Mouse (Mus musculus) heart, postnatal 0 days (tissue): ENCODE measurements around the gene Rgs11. TPM values are rescaled to one million over a fixed set of nuclear protein-coding genes. Genes with fewer than 3 reads are reported as not detected.
A peak's percentile ranks its signal among the peaks of the same experiment; 100 is the strongest.

ENCODE experiments used
- ATAC-seq: fragments of 200-750 bp; cut with Nextera tagmentation; 2 replicates; pipeline ENCODE4 v1.8.0; 2017; ENCODE audit warnings: low read depth, moderate number of reproducible peaks, moderate library complexity; ENCODE audit not compliant: insufficient read depth
- DNase-seq: peaks from one replicate; pipeline ENCODE4 v3.0.0-alpha.2; 2016; ENCODE audit warnings: low spot score
- H3K27ac ChIP-seq: fragments of 300-500 bp; sonication (generic); 2 replicates; pipeline ENCODE4 v1.5.1; 2014; ENCODE audit warnings: low read depth, mild to moderate bottlenecking
- H3K27me3 ChIP-seq: fragments of 300-500 bp; sonication (generic); 2 replicates; pipeline ENCODE4 v1.6.1; 2014; ENCODE audit warnings: low read length, mixed read lengths; ENCODE audit not compliant: control insufficient read depth, insufficient read depth
- H3K36me3 ChIP-seq: fragments of 300-500 bp; sonication (generic); replicated peaks from 2 replicates; pipeline ENCODE4 v1.6.1; 2014; ENCODE audit warnings: low read length, mixed read lengths; ENCODE audit not compliant: control insufficient read depth, insufficient read depth
- H3K4me1 ChIP-seq: fragments of 300-500 bp; sonication (generic); 2 replicates; pipeline ENCODE4 v1.6.1; 2014; ENCODE audit warnings: antibody characterized with exemption; ENCODE audit not compliant: control insufficient read depth, insufficient read depth
- H3K4me2 ChIP-seq: fragments of 300-500 bp; sonication (generic); 2 replicates; pipeline ENCODE4 v1.6.1; 2014; ENCODE audit warnings: low read depth, mild to moderate bottlenecking, low read length, moderate library complexity
- H3K4me3 ChIP-seq: fragments of 300-500 bp; sonication (generic); 2 replicates; pipeline ENCODE4 v1.5.1; 2014; ENCODE audit warnings: low read depth, low read length
- H3K9ac ChIP-seq: fragments of 300-500 bp; sonication (generic); replicated peaks from 2 replicates; pipeline ENCODE4 v1.6.1; 2014; ENCODE audit warnings: low read depth, low read length, mixed read lengths
- H3K9me3 ChIP-seq: fragments of 300-500 bp; sonication (generic); replicated peaks from 2 replicates; pipeline ENCODE4 v1.6.1; 2016; ENCODE audit warnings: low read length; ENCODE audit not compliant: control insufficient read depth
- CTCF ChIP-seq: IDR thresholded peaks from 2 replicates; pipeline ENCODE4 v1.5.1; 2016; ENCODE audit warnings: antibody characterized with exemption, control low read depth, low read depth
- EP300 ChIP-seq: IDR thresholded peaks from 2 replicates; pipeline ENCODE4 v1.6.1; 2016; ENCODE audit warnings: antibody characterized with exemption, low read depth
- WGBS: fragments of 180-500 bp; shearing (Covaris S2); extraction: QIAGEN DNeasy Blood & Tissue Kit; methylation state at CpG from one replicate; pipeline ENCODE4 v1.1.7; 2014; 5-methylcytosine and 5-hydroxymethylcytosine counted together
- polyA plus RNA-seq: library from polyadenylated mRNA; unstranded; fragments of >200 nt; fragmentation: Nextera tagmentation; extraction: Ambion mirVana; gene quantifications from 2 replicates; pipeline ENCODE4 v1.2.1, GENCODE M21; 2015
- total RNA-seq: library from RNA; depleted of rRNA; stranded (reverse); fragments of >200 nt; gene quantifications from 2 replicates; pipeline ENCODE4 v1.2.3, GENCODE M21; 2014; ENCODE audit warnings: low replicate concordance

Rgs11 gene
- total and polyA plus RNA-seq, 2 experiments from 2014 or later = 1.5 to 6.4 TPM

DNA sequence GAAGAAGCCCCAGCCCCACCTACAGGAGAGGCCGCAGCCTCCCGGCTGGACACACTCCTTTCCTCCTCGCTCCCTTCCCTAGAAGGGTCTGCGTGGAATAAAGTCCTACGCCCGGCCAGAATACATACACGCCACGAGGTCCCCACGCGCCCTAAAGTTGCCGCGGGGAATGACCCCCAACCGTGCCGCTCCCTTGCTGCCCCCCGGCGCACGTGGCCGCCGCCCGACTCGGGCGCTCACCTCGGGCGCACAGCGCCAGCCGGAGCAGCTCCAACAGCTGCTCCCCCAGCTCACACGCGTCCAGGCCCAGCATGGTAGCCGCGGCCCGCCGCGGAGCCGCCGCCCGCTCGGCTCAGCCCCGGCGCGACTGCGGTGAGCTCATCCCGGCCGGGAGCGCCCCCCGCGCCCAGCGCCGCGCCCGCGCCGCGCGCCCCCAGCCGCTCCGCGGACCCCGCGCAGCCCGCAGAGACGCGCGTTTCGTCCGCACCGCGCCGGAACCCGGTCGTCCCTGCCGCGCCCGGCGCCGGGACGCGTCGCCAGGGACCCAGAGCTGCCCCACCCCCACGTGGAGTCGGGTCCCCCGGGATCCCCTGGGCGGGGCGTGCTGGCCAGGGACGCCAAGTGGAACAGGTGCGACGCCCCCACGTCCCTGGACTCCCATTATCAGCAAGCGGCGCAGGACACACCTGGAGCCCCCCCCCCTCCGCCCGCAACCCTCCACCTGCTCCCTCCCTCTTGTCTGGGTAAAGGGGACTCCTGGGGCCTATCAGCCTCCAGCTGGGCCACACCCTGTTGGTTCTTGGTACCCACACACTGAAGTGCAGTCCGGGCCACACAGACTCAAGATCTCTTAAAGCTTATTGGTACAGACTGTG is 1.7 kb upstream of the Rgs11 start:
- no peak for DNase-seq
- Histone ChIP-seq H3K4me3 (peak overlapping the region; percentile 46), H3K27me3 (peaks cover 50% of the 10 kb centered on the region), H3K9ac (peak overlapping the region; percentile 52), H3K4me1 (peaks cover 14% of the 10 kb centered on the region), H3K9me3 (no peaks in the 10 kb centered on the region), H3K27ac (no peak overlapping the region), H3K36me3 (peaks cover 3% of the 10 kb centered on the region; the same call in 1 of the 2 replicates), H3K4me2 (peak overlapping the region; percentile 76)
- peak; percentile 27; the same call in 1 of the 2 replicates for ATAC-seq
- TF ChIP-seq EP300 = no peak
- no peak for TF ChIP-seq CTCF
- WGBS = under 1% methylated on average over 83 of the region's 92 CpGs

DNA sequence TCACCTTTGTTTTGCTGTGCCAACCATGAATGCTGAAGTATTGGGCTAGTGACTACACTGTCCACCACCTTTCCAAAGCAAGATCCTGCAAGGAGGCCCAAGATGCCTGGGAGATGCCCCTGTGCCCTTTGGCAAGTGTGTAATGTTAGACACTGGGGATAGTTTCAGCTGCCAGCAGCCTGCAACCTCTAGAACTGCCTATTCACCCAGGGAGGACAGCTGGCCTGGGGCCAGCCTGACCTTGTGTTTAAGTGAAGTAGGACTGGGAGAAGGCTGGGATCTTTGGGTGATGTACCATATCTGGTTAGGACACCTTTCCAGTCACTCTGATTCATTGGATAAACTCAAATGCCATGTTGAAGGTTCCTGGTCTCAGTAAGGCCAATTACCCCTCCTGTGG is 753 bp upstream of the Rgs11 start:
- Histone ChIP-seq H3K36me3 (no peaks in the 10 kb centered on the region; the same call in 1 of the 2 replicates), H3K4me1 (peaks cover 14% of the 10 kb centered on the region), H3K27me3 (peaks cover 50% of the 10 kb centered on the region), H3K27ac (no peak overlapping the region), H3K9ac (no peak overlapping the region), H3K9me3 (no peaks in the 10 kb centered on the region), H3K4me2 (no peak overlapping the region), H3K4me3 (no peak overlapping the region)
- DNase-seq (no peak), ATAC-seq (no peak)
- no peak for TF ChIP-seq CTCF

DNA sequence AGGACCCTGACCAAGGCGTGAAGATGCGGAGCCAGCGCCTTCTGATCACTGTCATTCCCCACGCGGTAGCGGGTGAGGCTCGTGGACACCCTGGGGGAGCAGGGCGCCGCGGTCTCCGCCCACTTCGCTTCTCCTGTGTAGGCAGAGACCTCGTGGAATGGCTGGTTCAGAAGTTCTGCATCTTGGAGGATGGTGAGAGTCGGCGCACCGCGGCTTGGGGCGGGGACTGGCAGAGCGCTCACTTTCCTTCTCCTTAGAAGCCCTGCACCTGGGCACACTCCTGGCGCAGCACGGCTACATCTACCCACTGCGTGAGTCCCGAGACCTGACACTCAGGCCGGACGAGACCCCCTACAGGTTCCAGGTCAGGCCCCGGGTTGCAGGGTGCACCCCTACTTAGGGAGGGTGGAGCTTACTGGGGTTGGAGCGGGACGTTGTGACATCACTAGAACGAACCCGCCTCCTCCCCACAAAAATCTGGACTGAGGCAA is 615 bp downstream of the Rgs11 start:
- Histone ChIP-seq H3K36me3 (no peaks in the 10 kb centered on the region), H3K27me3 (peaks cover 50% of the 10 kb centered on the region), H3K4me1 (peaks cover 14% of the 10 kb centered on the region), H3K9me3 (no peaks in the 10 kb centered on the region), H3K9ac (no peak overlapping the region), H3K27ac (no peak overlapping the region), H3K4me3 (peak overlapping the region; percentile 50), H3K4me2 (peak overlapping the region; percentile 87)
- no peak for TF ChIP-seq CTCF
- no peak for TF ChIP-seq EP300
- no peak for ATAC-seq
- no peak for DNase-seq
- 1% methylated on average over 30 of the region's 30 CpGs for WGBS

DNA sequence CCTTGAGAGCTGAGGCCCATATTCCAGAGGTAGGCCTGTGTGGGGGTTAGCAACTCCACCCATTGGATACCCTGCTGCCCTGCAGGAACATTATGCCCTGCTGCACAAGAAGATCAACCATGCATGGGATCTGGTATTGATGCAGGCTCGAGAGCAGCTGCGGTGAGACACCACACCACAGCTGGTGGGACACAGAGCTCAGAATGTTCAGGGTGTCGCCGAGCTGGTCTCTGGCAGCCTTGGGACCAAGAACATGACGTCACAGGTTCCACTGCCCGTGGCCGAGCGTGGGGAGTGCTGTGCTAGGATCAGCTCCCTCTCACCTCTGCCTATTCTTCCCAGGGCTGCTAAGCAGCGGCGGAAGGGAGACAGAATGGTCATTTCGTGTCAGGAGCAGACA is 2.0 kb downstream of the Rgs11 start:
- Histone ChIP-seq H3K9ac (no peak overlapping the region), H3K4me1 (peaks cover 14% of the 10 kb centered on the region), H3K9me3 (no peaks in the 10 kb centered on the region), H3K4me2 (no peak overlapping the region), H3K4me3 (no peak overlapping the region), H3K27ac (no peak overlapping the region), H3K27me3 (peaks cover 49% of the 10 kb centered on the region), H3K36me3 (no peaks in the 10 kb centered on the region)
- TF ChIP-seq CTCF (no peak), EP300 (no peak)
- WGBS = 43% methylated on average over 11 of the region's 11 CpGs
- DNase-seq = no peak
- no peak for ATAC-seq

DNA sequence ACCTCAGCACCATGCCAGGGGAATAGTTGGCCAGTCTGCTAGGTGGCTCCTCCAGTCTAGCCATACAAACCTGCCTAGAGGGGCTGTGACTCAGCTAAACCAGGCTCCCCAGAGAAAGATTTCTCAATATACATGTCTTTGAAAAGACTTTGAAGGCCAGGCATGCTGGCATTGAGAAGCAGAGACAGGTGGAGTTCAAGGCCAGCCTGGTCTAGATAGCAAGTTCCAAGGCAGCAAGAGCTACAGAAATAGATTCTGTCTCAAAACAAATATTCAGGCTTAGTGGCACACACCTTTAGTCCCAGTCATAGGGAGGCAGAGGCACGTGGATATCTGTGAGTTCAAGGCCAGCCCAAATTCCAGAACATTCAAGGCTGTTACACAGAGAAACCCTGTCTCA is 3.6 kb downstream of the Rgs11 start:
- H3K9me3 ChIP-seq = no peaks in the 10 kb centered on the region
- no peaks in the 10 kb centered on the region for H3K36me3 ChIP-seq
- no peak overlapping the region for H3K9ac ChIP-seq
- H3K4me1 ChIP-seq = peaks cover 11% of the 10 kb centered on the region
- no peak for TF ChIP-seq EP300
- no peak for TF ChIP-seq CTCF
- H3K27ac ChIP-seq = no peak overlapping the region
- no peak for DNase-seq
- no peak for ATAC-seq
- no peak overlapping the region for H3K4me3 ChIP-seq
- no peak overlapping the region for H3K4me2 ChIP-seq
- WGBS = 50% methylated on average over 1 of the region's 1 CpGs
- peaks cover 34% of the 10 kb centered on the region for H3K27me3 ChIP-seq
